Mouse (Mus musculus) cerebellum, adult 2 months (tissue): Measurements from ENCODE around the gene Igf1r.

ENCODE experiments used
- CTCF ChIP-seq: fragments of 200-500 bp; IDR thresholded peaks from 2 replicates; pipeline ENCODE4 v1.5.1; 2011; ENCODE audit warnings: low read depth, mild to moderate bottlenecking, control low read depth, low read length, moderate library complexity, borderline replicate concordance; ENCODE audit not compliant: insufficient read depth
- POLR2A ChIP-seq: fragments of 200-500 bp; IDR thresholded peaks from 2 replicates; pipeline ENCODE4 v1.6.1; 2011; ENCODE audit warnings: low read length, control low read depth, borderline replicate concordance; ENCODE audit not compliant: insufficient read depth

GRCm38 (mm10) chr7:67985003-67985416 is 32.4 kb downstream of the Igf1r start:
- TF ChIP-seq CTCF (no peak), POLR2A (no peak)
